12 mouse cellular contexts compared by ENCODE assay signal in genomic region chr6:52428489-52429203, GRCm38 (mm10).
DNase-seq lines count a peak whose midpoint lies in the region; ATAC-seq lines count a peak whose summit lies in the region.
"Had no signal": no experiment of that assay in that cellular context is flagged by ENCODE, and none has a peak within 500 bp of the region (broad histone marks: within the 10 kb centered on the region; RNA-seq: fewer than 3 reads in every experiment).

No protein-coding gene starts in this region.

- ATAC-seq in forebrain, embryonic 11.5 days (replicated peaks; ENCODE audit: low FRiP score): no peak
- ATAC-seq in forebrain, embryonic 13.5 days: no peak

- no peaks in the 10 kb centered on the region for H3K9me3 ChIP-seq in forebrain, embryonic 11.5 days (ENCODE audit: control insufficient read depth, low read length)
- no peaks in the 10 kb centered on the region for H3K9me3 ChIP-seq in forebrain, embryonic 13.5 days (replicated peaks)
- H3K9me3 ChIP-seq in hindbrain, embryonic 10.5 days: no peaks in the 10 kb centered on the region
- H3K9me3 ChIP-seq: neural tube, embryonic 12.5 days had no signal

- 82% methylated on average over 11 of the region's 11 CpGs for WGBS in forebrain, embryonic 11.5 days
- WGBS in forebrain, embryonic 13.5 days: 75% methylated on average over 11 of the region's 11 CpGs
- WGBS in hindbrain, embryonic 10.5 days: 85% methylated on average over 11 of the region's 11 CpGs

- no peak overlapping the region for H3K27ac ChIP-seq in forebrain, embryonic 11.5 days (ENCODE audit: low read depth, low read length)
- no peak overlapping the region for H3K27ac ChIP-seq in forebrain, embryonic 13.5 days
- no peak overlapping the region for H3K27ac ChIP-seq in hindbrain, embryonic 10.5 days
- H3K27ac ChIP-seq: neural tube, embryonic 12.5 days had no signal

- intact Hi-C loops in gastrocnemius, postnatal 36 days (cut with DNase I): no loop called here

- H3K27me3 ChIP-seq in forebrain, embryonic 11.5 days (ENCODE audit: control insufficient read depth, insufficient read depth, low read length): no peaks in the 10 kb centered on the region
- H3K27me3 ChIP-seq in forebrain, embryonic 13.5 days: no peaks in the 10 kb centered on the region
- H3K27me3 ChIP-seq in hindbrain, embryonic 10.5 days (ENCODE audit: insufficient read depth, poor library complexity, severe bottlenecking): no peaks in the 10 kb centered on the region
- H3K27me3 ChIP-seq: neural tube, embryonic 12.5 days had no signal

- peak; percentile 32 for DNase-seq in forebrain, embryonic 11.5 days (ENCODE audit: low spot score)
- DNase-seq in kidney, postnatal 10 days: peak; percentile 64
- DNase-seq in kidney, adult 18-20 months: no peak
- peak; percentile 54 for DNase-seq in right cerebral cortex, postnatal 14 days
- DNase-seq in right cerebral cortex, postnatal 25 days: no peak
- no peak for DNase-seq in gastrocnemius, postnatal 36 days
- no peak for DNase-seq in hindbrain, embryonic 10.5 days (ENCODE audit: low spot score)
- DNase-seq: cerebellum, adult 9-10 months; layer of hippocampus, adult 9-11 months; thymus, postnatal 4 days had no signal

- H3K36me3 ChIP-seq in forebrain, embryonic 11.5 days (ENCODE audit: control insufficient read depth, insufficient read depth, low read length): no peaks in the 10 kb centered on the region
- no peaks in the 10 kb centered on the region for H3K36me3 ChIP-seq in forebrain, embryonic 13.5 days (ENCODE audit: poor library complexity, severe bottlenecking)
- H3K36me3 ChIP-seq in hindbrain, embryonic 10.5 days: no peaks in the 10 kb centered on the region
- H3K36me3 ChIP-seq: neural tube, embryonic 12.5 days had no signal

- no peak overlapping the region for H3K9ac ChIP-seq in forebrain, embryonic 11.5 days (ENCODE audit: low read length)
- no peak overlapping the region for H3K9ac ChIP-seq in forebrain, embryonic 13.5 days
- H3K9ac ChIP-seq: neural tube, embryonic 12.5 days had no signal

- H3K4me2 ChIP-seq in forebrain, embryonic 11.5 days (ENCODE audit: low read depth, low read length, severe bottlenecking): no peak overlapping the region
- H3K4me2 ChIP-seq in forebrain, embryonic 13.5 days: no peak overlapping the region
- H3K4me2 ChIP-seq: neural tube, embryonic 12.5 days had no signal

- no peak overlapping the region for H3K4me3 ChIP-seq in forebrain, embryonic 11.5 days (ENCODE audit: low read depth, low read length)
- no peak overlapping the region for H3K4me3 ChIP-seq in forebrain, embryonic 13.5 days
- no peak overlapping the region for H3K4me3 ChIP-seq in hindbrain, embryonic 10.5 days
- H3K4me3 ChIP-seq: neural tube, embryonic 12.5 days had no signal

- no peaks in the 10 kb centered on the region for H3K4me1 ChIP-seq in forebrain, embryonic 11.5 days (replicated peaks; ENCODE audit: control insufficient read depth, insufficient read depth, low read length)
- H3K4me1 ChIP-seq in forebrain, embryonic 13.5 days: no peaks in the 10 kb centered on the region
- H3K4me1 ChIP-seq in hindbrain, embryonic 10.5 days (replicated peaks): no peaks in the 10 kb centered on the region
- H3K4me1 ChIP-seq: neural tube, embryonic 12.5 days had no signal

Comparison
In these comparisons a context has a peak if more than half of its experiments do, and no peak if none do; other contexts are left out.
1. DNase-seq: peak in forebrain, embryonic 11.5 days (single experiment), kidney, postnatal 10 days (single experiment) and right cerebral cortex, postnatal 14 days (single experiment); none in kidney, adult 18-20 months (single experiment), right cerebral cortex, postnatal 25 days (single experiment), gastrocnemius, postnatal 36 days (0 of 2) and hindbrain, embryonic 10.5 days (single experiment).